ENCODE assay signal across 11 mouse cellular contexts in the genomic region with DNA sequence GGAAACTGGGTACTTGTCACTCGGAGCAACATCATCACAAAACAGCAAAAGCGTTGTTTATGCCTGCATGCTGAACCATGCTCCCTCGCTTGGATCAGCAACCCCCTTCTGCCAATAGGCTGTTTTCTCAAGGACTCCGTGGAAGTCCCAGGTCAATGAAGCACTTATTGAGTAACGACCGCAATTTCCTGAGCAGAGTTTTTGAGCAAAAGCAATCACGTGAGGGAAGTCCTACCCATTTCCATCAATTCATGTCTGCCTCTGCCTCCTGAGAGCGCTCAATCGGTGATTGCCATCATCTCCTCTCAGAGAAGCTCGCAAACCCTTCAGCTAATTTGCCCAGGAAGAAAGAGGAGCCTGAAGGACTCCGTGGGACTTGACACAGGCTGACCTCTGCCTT.
DNase-seq lines count a peak whose midpoint lies in the region; ATAC-seq lines count a peak whose summit lies in the region.
"Had no signal": no experiment of that assay in that cellular context is flagged by ENCODE, and none has a peak within 500 bp of the region (broad histone marks: within the 10 kb centered on the region; RNA-seq: fewer than 3 reads in every experiment).

No protein-coding gene starts in this region.

- H3K9me3 ChIP-seq in kidney, embryonic 16.5 days (ENCODE audit: low read length): no peaks in the 10 kb centered on the region
- H3K9me3 ChIP-seq in limb, embryonic 11.5 days (ENCODE audit: control insufficient read depth, low read length): no peaks in the 10 kb centered on the region
- no peaks in the 10 kb centered on the region for H3K9me3 ChIP-seq in neural tube, embryonic 14.5 days (ENCODE audit: control insufficient read depth, low read length)
- H3K9me3 ChIP-seq: hindbrain, embryonic 13.5 days had no signal

- H3K4me2 ChIP-seq in kidney, embryonic 16.5 days (replicated peaks; ENCODE audit: low read depth, low read length): peak overlapping the region; percentile 32
- H3K4me2 ChIP-seq in limb, embryonic 11.5 days (ENCODE audit: low read depth, severe bottlenecking): peak overlapping the region; percentile 17; the same call in 1 of the 2 replicates
- peak overlapping the region; percentile 6; the same call in 1 of the 2 replicates for H3K4me2 ChIP-seq in neural tube, embryonic 14.5 days (ENCODE audit: low read depth, low read length)
- H3K4me2 ChIP-seq: hindbrain, embryonic 13.5 days had no signal

- no peaks in the 10 kb centered on the region for H3K27me3 ChIP-seq in kidney, embryonic 16.5 days (ENCODE audit: insufficient read depth, low read length)
- H3K27me3 ChIP-seq in limb, embryonic 11.5 days (ENCODE audit: control insufficient read depth, insufficient read depth, low read length): peaks cover 8% of the 10 kb centered on the region
- no peaks in the 10 kb centered on the region for H3K27me3 ChIP-seq in neural tube, embryonic 14.5 days (ENCODE audit: control insufficient read depth, insufficient read depth, low read length)

- intact Hi-C loops in left cerebral cortex, postnatal 25 days (cut with DNase I): loop anchor here (1.0 to 10.0 kb wide), 4 partner anchors 77 to 321 kb away; no protein-coding TSS in a partner anchor

- H3K4me1 ChIP-seq in kidney, embryonic 16.5 days (ENCODE audit: insufficient read depth, low read length): peaks cover 10% of the 10 kb centered on the region
- peaks cover 12% of the 10 kb centered on the region for H3K4me1 ChIP-seq in limb, embryonic 11.5 days (ENCODE audit: control insufficient read depth, insufficient read depth, low read length)
- H3K4me1 ChIP-seq in neural tube, embryonic 14.5 days (ENCODE audit: control insufficient read depth, insufficient read depth, low read length): peaks cover 5% of the 10 kb centered on the region; the same call in 1 of the 2 replicates

- DNase-seq in embryo, embryonic 10 days (ENCODE audit: low spot score): peak; percentile 40
- DNase-seq in embryo, embryonic 9.5 days (ENCODE audit: extremely low spot score): no peak
- DNase-seq in kidney, postnatal 4 days: no peak
- DNase-seq in limb, embryonic 11.5 days (ENCODE audit: low spot score): peak; percentile 43
- no peak for DNase-seq in right cerebral cortex, postnatal 10 days (ENCODE audit: low spot score in 2 of 2)
- no peak for DNase-seq in left cerebral cortex, postnatal 25 days (ENCODE audit: low spot score in 2 of 2)

- no peak overlapping the region for H3K27ac ChIP-seq in kidney, embryonic 16.5 days (ENCODE audit: low read length)
- no peak overlapping the region for H3K27ac ChIP-seq in limb, embryonic 11.5 days (replicated peaks; ENCODE audit: low read depth, low read length)
- no peak overlapping the region for H3K27ac ChIP-seq in neural tube, embryonic 14.5 days (ENCODE audit: low read depth, low read length)
- H3K27ac ChIP-seq: hindbrain, embryonic 13.5 days had no signal

- 9% methylated on average over 11 of the region's 11 CpGs for WGBS in kidney, embryonic 16.5 days
- 14% methylated on average over 11 of the region's 11 CpGs for WGBS in limb, embryonic 11.5 days
- 20% methylated on average over 11 of the region's 11 CpGs for WGBS in neural tube, embryonic 14.5 days

- H3K4me3 ChIP-seq in kidney, embryonic 16.5 days (ENCODE audit: low read length): no peak overlapping the region
- H3K4me3 ChIP-seq in limb, embryonic 11.5 days (ENCODE audit: low read depth, low read length): no peak overlapping the region
- H3K4me3 ChIP-seq in neural tube, embryonic 14.5 days (ENCODE audit: low read depth, low read length): no peak overlapping the region
- H3K4me3 ChIP-seq: hindbrain, embryonic 13.5 days; myocyte had no signal

- ATAC-seq in kidney, embryonic 16.5 days (ENCODE audit: low FRiP score, low TSS enrichment): no peak
- 0 out of 2 replicates have a peak, but pooled peaks have one; percentile 15 for ATAC-seq in limb, embryonic 11.5 days (ENCODE audit: insufficient number of reproducible peaks, low FRiP score, low TSS enrichment, low read depth)
- ATAC-seq in neural tube, embryonic 14.5 days (ENCODE audit: low read depth): no peak
- ATAC-seq: liver, postnatal 0 days had no signal

- H3K9ac ChIP-seq in kidney, embryonic 16.5 days (replicated peaks; ENCODE audit: low read length): no peak overlapping the region
- no peak overlapping the region for H3K9ac ChIP-seq in limb, embryonic 11.5 days (ENCODE audit: low read length)
- no peak overlapping the region for H3K9ac ChIP-seq in neural tube, embryonic 14.5 days (replicated peaks; ENCODE audit: low read depth, low read length)
- H3K9ac ChIP-seq: hindbrain, embryonic 13.5 days; liver, postnatal 0 days had no signal

- H3K36me3 ChIP-seq in kidney, embryonic 16.5 days (ENCODE audit: insufficient read depth, low read length): no peaks in the 10 kb centered on the region
- no peaks in the 10 kb centered on the region for H3K36me3 ChIP-seq in limb, embryonic 11.5 days (ENCODE audit: control insufficient read depth, insufficient read depth, low read length)
- no peaks in the 10 kb centered on the region for H3K36me3 ChIP-seq in neural tube, embryonic 14.5 days (ENCODE audit: control insufficient read depth, insufficient read depth, low read length)
- H3K36me3 ChIP-seq: hindbrain, embryonic 13.5 days had no signal

Comparison
In these comparisons a context has a peak if more than half of its experiments do, and no peak if none do; other contexts are left out.
1. DNase-seq: peak in embryo, embryonic 10 days (single experiment) and limb, embryonic 11.5 days (single experiment); none in embryo, embryonic 9.5 days (single experiment), kidney, postnatal 4 days (0 of 2), right cerebral cortex, postnatal 10 days (0 of 2) and left cerebral cortex, postnatal 25 days (0 of 2).
2. Peak in every context shown above with its lines, with median percentiles within 50 percentile points of each other: H3K4me2 ChIP-seq.